8 mouse cellular contexts compared by ENCODE assay signal in the genomic region with DNA sequence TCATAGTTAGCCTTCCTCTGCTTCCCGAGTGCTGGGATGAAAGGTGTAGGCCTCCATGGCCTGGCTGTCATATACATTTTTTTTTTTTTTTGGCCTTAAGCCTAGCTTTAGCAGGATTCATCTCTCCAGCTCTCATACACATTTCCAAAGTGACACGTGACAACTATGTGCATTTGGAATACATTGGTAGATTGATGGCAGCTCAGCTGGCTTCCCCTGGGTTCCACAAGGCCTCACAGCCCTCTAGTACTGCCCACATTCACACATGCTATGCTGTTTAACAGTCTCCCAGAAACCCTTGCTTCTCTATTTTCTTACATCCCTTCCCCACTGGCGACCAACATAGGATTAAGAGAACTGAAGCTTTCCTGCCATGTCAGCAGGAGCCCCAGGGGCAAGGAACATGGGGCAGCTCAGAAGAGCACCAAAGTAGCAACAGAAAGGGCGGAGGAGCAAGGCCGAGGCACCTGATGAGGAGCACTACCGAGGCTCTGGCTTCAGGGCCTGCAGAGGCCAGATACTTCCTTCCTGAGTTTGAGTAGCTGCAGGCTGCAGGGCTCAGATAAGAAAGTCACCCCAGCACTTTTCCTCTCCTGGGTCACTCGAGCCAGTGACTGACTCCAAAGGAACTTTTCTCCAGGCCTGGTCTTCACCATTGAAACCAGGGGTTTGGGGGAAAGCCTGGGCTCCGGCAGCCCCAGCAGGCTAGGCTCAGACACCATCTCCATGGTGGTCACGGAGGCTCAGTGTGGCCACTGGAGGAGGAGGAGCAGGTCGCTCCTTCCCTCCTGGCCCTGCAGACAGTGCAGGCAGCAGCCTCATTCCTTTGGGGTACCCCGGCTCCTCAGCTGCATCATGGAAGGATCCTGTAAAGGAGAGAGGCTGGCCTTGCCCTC. TPM values are rescaled to one million over a fixed set of nuclear protein-coding genes. Genes with fewer than 3 reads are reported as not detected.
DNase-seq lines count a peak whose midpoint lies in the region; ATAC-seq and TF ChIP-seq lines count a peak whose summit lies in the region.
"Had no signal": no experiment of that assay in that cellular context is flagged by ENCODE, and none has a peak within 500 bp of the region (broad histone marks: within the 10 kb centered on the region; RNA-seq: fewer than 3 reads in every experiment).

No protein-coding gene starts in this region.

- H3K27me3 ChIP-seq in heart, embryonic 16.5 days (ENCODE audit: control insufficient read depth, insufficient read depth, low read length): no peaks in the 10 kb centered on the region
- no peaks in the 10 kb centered on the region for H3K27me3 ChIP-seq in spleen, adult 2 months (ENCODE audit: control insufficient read depth, insufficient read depth, low read length)

- intact Hi-C loops in left cerebral cortex, adult 2 months (cut with DNase I): loop anchor here (5.0 kb wide), 1 partner anchor 403 kb away; no protein-coding TSS in a partner anchor

- 61% methylated on average over 11 of the region's 11 CpGs for WGBS in heart, embryonic 16.5 days
- 48% methylated on average over 11 of the region's 11 CpGs for WGBS in spleen, adult 2 months

- no peak for TF ChIP-seq CTCF in left cerebral cortex, adult 2 months (IDR thresholded peaks at IDR 0.05)
- TF ChIP-seq CTCF in spleen, adult 2 months (IDR thresholded peaks at IDR 0.05; ENCODE audit: extremely low read depth, insufficient read depth, insufficient read length, insufficient replicate concordance): no peak

- peak overlapping the region; percentile 36 for H3K27ac ChIP-seq in left cerebral cortex, adult 2 months
- H3K27ac ChIP-seq in heart, embryonic 16.5 days (ENCODE audit: low read length): peak overlapping the region; percentile 70
- H3K27ac ChIP-seq in spleen, adult 2 months (ENCODE audit: insufficient read depth, low read length): peak overlapping the region; percentile 51; the same call in 1 of the 2 replicates
- H3K27ac ChIP-seq: hindbrain, embryonic 14.5 days had no signal

- H3K9ac ChIP-seq in heart, embryonic 16.5 days (ENCODE audit: low read length): peak overlapping the region; percentile 19; the same call in 1 of the 2 replicates
- H3K9ac ChIP-seq: hindbrain, embryonic 14.5 days had no signal

- TF ChIP-seq POLR2A in spleen, adult 2 months (IDR thresholded peaks at IDR 0.05; ENCODE audit: low read depth, low read length): no peak

- peaks cover 47% of the 10 kb centered on the region for H3K36me3 ChIP-seq in heart, embryonic 16.5 days (ENCODE audit: control insufficient read depth, insufficient read depth)
- peaks cover 40% of the 10 kb centered on the region for H3K36me3 ChIP-seq in spleen, adult 2 months (ENCODE audit: control insufficient read depth, insufficient read depth, low read length)

- ATAC-seq in common myeloid progenitor, adult 5-6 weeks (replicated peaks; ENCODE audit: low read depth, poor library complexity, severe bottlenecking): peak; percentile 87
- ATAC-seq in heart, embryonic 16.5 days (replicated peaks; ENCODE audit: extremely low read depth, insufficient read depth, low FRiP score): peak; percentile 21; the same call in 1 of the 2 replicates

- H3K9me3 ChIP-seq in heart, embryonic 16.5 days (replicated peaks; ENCODE audit: control insufficient read depth, low read length): no peaks in the 10 kb centered on the region

- DNase-seq in left cerebral cortex, adult 2 months (ENCODE audit: extremely low spot score in 1 of 2, low spot score in 2 of 2): no peak
- no peak for DNase-seq in left cerebral cortex, adult 8-10 months (ENCODE audit: low spot score in 2 of 2)
- DNase-seq in spleen, adult 2 months (ENCODE audit: low read depth in 1 of 2, low spot score in 2 of 2): no peak
- no peak for DNase-seq in retina, postnatal 1 day
- no peak for DNase-seq in embryo, embryonic 9.5 days (ENCODE audit: extremely low spot score)

- H3K4me2 ChIP-seq in heart, embryonic 16.5 days (ENCODE audit: low read depth, low read length): no peak overlapping the region
- H3K4me2 ChIP-seq: hindbrain, embryonic 14.5 days had no signal

- peaks cover 14% of the 10 kb centered on the region for H3K4me1 ChIP-seq in heart, embryonic 16.5 days (ENCODE audit: control insufficient read depth, insufficient read depth, low read length)
- peaks cover 3% of the 10 kb centered on the region; the same call in 1 of the 2 replicates for H3K4me1 ChIP-seq in spleen, adult 2 months (ENCODE audit: control insufficient read depth, insufficient read depth, insufficient read length)

- no peak overlapping the region for H3K4me3 ChIP-seq in left cerebral cortex, adult 2 months
- no peak overlapping the region for H3K4me3 ChIP-seq in heart, embryonic 16.5 days (ENCODE audit: low read length)
- no peak overlapping the region for H3K4me3 ChIP-seq in spleen, adult 2 months (ENCODE audit: extremely low read depth, insufficient read depth, insufficient read length)

RNA-seq across cellular contexts. Expression of a gene that starts 17.7 kb away (rescaled TPM):
- total RNA-seq in left cerebral cortex, adult 2 months (2021): 100 to 1,000 TPM in 1 of 2 experiments, 10 to 100 TPM in 1; 99.4 to 111 TPM
- total RNA-seq in left cerebral cortex, adult 8-10 months (2022): 100 to 1,000 TPM; 102 to 106 (median 104) TPM
- 40.7 and 42.3 TPM in 2 replicates for total RNA-seq in common myeloid progenitor, adult 5-6 weeks (2017)
- 139 and 159 TPM in 2 replicates for polyA plus RNA-seq in heart, embryonic 16.5 days (2015; fragmentation: Nextera tagmentation; extraction: Ambion mirVana)
- 8.5 and 9.0 TPM in 2 replicates for polyA plus RNA-seq in spleen, adult 2 months (2012; rRNA removed)

RNA-seq across cellular contexts. Expression of a gene that starts 22.1 kb away (rescaled TPM):
- total RNA-seq in left cerebral cortex, adult 2 months (2021): 10 to 100 TPM; 19.3 to 20.9 TPM
- total RNA-seq in left cerebral cortex, adult 8-10 months (2022): 10 to 100 TPM; 15.8 to 20.0 (median 17.9) TPM
- 1.3 and 4.2 TPM in 2 replicates for total RNA-seq in common myeloid progenitor, adult 5-6 weeks (2017)
- polyA plus RNA-seq in heart, embryonic 16.5 days (2015; fragmentation: Nextera tagmentation; extraction: Ambion mirVana): 13.2 and 15.5 TPM in 2 replicates
- polyA plus RNA-seq in spleen, adult 2 months (2012; rRNA removed): 38.6 and 39.9 TPM in 2 replicates

RNA-seq across cellular contexts. Expression of a gene that starts 42.1 kb away (rescaled TPM):
- 10 to 100 TPM; 10.9 to 12.0 TPM for total RNA-seq in left cerebral cortex, adult 2 months (2021)
- total RNA-seq in left cerebral cortex, adult 8-10 months (2022): 10 to 100 TPM in 3 of 4 experiments, 1 to 10 TPM in 1; 9.3 to 12.4 (median 12.2) TPM
- total RNA-seq in common myeloid progenitor, adult 5-6 weeks (2017): not detected in 2 replicates
- 0.51 and 0.71 TPM in 2 replicates for polyA plus RNA-seq in heart, embryonic 16.5 days (2015; fragmentation: Nextera tagmentation; extraction: Ambion mirVana)
- polyA plus RNA-seq in spleen, adult 2 months (2012; rRNA removed): 1.8 and 2.1 TPM in 2 replicates

Comparison
In these comparisons a context has a peak if more than half of its experiments do, and no peak if none do; other contexts are left out.
1. RNA of a gene that starts 42.1 kb away (total RNA-seq): 9.3 to 12.4 TPM in left cerebral cortex, adult 8-10 months and 10.9 to 12.0 TPM in left cerebral cortex, adult 2 months; not detected in common myeloid progenitor, adult 5-6 weeks; every median in the first group is over 10 times any median in the second.
2. Peak in every context shown above with its lines, with median percentiles within 50 percentile points of each other: H3K27ac ChIP-seq.